Mouse (Mus musculus) embryonic fibroblast, embryonic 13.5 days (primary cell): ENCODE data around the gene Rab25.

Experiments
- CTCF ChIP-seq: IDR thresholded peaks from 2 replicates; pipeline ENCODE4 v1.5.1; 2011; ENCODE audit warnings: mild to moderate bottlenecking, control low read depth, low read length, moderate library complexity, borderline replicate concordance; ENCODE audit not compliant: insufficient read depth
- POLR2A ChIP-seq: IDR thresholded peaks from 2 replicates; pipeline ENCODE4 v1.6.1; 2011; ENCODE audit warnings: low read depth, mild to moderate bottlenecking, control low read depth, low read length, moderate library complexity

DNA sequence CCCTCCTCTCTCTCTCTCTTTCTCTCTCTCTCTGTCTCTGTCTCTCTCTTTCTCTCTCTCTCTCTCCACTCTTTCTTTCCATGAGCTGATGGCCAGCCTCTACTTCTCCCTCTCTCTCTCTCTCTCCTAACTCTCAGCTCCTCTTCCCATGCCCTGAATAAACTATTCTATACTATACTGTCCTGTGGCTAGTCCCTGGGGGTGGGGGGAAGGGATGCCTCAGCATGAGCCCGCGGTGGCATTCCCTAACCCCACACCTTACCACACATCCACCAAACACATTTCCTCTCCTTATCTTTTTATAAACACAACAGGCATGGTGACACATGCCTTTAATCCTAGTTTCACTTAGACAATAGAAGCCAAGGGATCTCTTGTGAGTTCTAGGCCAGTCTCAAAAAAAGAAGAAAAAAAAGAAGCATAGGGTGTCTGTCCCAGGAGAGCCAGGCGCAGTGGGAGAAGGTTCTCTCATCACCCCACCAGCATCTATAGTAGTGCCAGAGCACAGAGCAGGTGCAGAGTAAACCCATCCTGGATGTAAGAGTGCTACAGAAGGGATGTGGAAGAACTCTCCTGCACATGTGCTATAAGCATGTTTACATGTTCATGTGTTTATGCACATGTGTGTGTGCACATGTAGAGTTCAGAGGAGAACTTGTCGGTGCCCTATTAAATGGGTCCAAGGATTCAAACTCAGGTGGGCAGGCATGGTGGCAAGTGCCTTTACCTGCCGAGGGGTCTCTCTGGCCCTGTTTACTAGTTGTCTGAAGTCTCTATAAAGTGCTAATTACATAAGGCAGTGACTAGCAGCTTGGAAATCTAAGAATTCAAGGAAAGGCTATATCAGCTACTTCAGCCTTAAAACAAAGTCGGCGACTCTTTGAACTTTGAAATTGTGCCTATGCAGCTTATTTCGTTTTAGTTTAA lies 30.7 kb upstream of the Rab25 start:
- TF ChIP-seq CTCF (no peak), POLR2A (no peak)
